Mouse (Mus musculus): ENCODE data around the gene Klhl3. TPM values are rescaled to one million over a fixed set of nuclear protein-coding genes. Genes with fewer than 3 reads are reported as not detected.

The Klhl3 gene
- polyA plus RNA-seq, 1 experiment from 2014 or later: 4.3 TPM

DNA sequence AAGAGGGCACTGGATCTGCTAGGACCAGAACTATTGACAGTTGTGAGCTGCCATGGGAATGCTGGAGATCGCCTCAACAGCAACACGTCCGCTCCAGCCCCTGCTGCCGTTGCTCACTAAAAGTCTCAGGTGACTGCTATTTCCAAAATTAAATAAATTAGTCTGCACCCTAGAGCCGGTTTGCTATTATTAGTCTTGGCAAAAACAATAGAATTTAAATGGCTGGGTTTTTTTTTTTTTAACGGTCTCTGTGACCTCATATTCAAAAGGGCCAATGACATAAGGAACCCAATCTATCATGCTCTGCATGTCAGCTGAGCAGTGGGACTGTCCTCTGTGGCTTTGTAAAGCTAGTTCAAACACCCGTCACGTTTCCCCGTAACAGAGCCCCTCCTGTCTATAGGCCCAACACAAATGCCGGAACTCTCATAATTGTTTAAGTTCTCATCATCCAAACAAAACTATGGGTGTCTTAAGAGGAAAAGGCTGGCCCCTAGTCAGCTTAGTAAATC is 9.4 kb upstream of the Klhl3 start:
- Histone ChIP-seq H3K36me3 (replicated peaks) (peaks cover 8% of the 10 kb centered on the region), H3K4me1 (peaks cover 27% of the 10 kb centered on the region), H3K27me3 (no peaks in the 10 kb centered on the region), H3K9me3 (no peaks in the 10 kb centered on the region), H3K4me3 (replicated peaks) (no peak overlapping the region), H3K9ac (no peak overlapping the region), H3K4me2 (no peak overlapping the region), H3K27ac (no peak overlapping the region)
- WGBS: 70% methylated on average over 10 of the region's 10 CpGs
- no peak for ATAC-seq (ENCODE audit: low FRiP score)

DNA sequence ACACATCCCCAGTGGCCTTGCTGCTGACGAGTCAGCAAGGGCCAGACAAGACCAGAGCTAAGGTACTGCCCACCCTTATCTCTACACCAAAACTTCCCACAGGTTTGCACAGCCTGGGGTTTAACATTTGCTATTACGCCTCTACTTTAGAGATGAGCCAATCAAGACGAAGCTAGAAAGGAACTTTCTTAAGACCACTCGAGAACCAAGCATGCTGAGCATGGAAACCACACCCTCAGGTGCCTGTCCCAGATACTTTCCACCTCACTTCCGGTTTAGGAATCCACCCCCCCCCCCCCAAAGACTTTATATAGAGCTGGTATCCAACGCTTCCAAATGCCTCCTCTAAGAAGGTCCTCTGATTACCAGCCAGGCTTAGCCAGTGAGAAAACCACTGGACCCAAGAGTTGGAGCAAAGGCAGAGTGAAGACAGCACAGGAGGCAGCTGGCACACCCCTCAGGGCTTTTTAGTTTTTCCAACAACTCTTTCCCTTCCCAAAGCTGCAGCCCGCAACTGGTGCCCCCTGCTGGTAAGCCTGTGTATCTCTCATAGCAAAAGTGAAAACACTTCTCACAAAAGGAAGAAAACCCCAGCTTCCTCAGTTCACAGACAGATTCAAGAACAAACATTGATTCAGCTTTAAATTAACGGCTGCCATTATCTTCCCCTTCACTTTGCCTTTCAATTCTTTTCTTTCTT is 4.1 kb upstream of the Klhl3 start:
- Histone ChIP-seq H3K9me3 (no peaks in the 10 kb centered on the region), H3K4me1 (peaks cover 15% of the 10 kb centered on the region), H3K27me3 (no peaks in the 10 kb centered on the region), H3K4me3 (replicated peaks) (no peak overlapping the region), H3K9ac (no peak overlapping the region), H3K36me3 (replicated peaks) (no peaks in the 10 kb centered on the region), H3K27ac (no peak overlapping the region), H3K4me2 (no peak overlapping the region)
- 68% methylated on average over 8 of the region's 8 CpGs for WGBS
- no peak for ATAC-seq (ENCODE audit: low FRiP score)

DNA sequence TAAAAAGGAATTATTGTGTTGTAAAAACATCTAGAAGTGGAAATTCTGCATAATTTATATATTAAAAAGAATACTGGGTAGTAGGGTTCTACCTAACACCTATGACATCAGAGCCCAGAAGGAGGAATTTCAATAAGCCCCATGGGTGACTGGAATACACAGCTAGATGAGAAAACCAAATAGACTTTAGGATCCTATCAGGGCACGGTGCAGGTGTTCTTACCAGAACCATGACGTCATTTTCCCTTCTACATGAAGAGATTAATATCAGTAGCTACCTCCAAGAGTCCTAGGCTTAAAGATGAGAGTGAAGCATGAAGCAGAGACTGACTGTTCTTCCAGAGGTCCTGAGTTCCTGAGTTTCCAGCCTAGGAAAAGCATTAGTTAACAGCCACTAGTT is 3.4 kb upstream of the Klhl3 start:
- no peak overlapping the region for H3K9ac ChIP-seq
- H3K9me3 ChIP-seq: no peaks in the 10 kb centered on the region
- H3K27me3 ChIP-seq: 0 out of 2 replicates have a peak, but pooled peaks cover 2% of the 10 kb centered on the region
- peaks cover 22% of the 10 kb centered on the region for H3K4me1 ChIP-seq
- no peak for ATAC-seq (ENCODE audit: low FRiP score)
- H3K4me2 ChIP-seq: no peak overlapping the region
- H3K36me3 ChIP-seq (replicated peaks): no peaks in the 10 kb centered on the region
- H3K4me3 ChIP-seq (replicated peaks): no peak overlapping the region
- H3K27ac ChIP-seq: no peak overlapping the region
- WGBS: 98% methylated on average over 2 of the region's 2 CpGs

DNA sequence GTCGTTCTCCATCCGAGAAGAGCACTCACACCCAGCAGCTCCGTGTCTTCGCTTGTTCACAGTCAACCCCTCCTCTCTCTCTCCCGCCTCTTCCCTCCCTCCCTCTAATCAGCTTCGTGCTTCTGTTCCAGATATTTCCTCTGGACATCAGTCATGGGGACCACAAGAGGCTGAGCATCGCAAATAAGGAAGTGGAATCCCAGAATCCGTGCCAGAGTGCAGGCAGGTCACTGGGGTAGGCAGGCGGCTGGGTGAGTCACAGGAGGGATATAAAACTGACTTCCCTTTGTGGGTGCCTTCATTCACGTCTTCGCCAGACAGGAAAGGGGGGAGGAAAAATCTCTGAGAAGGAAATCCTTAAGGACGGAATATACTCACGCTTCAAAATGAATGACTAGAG is 1.8 kb upstream of the Klhl3 start:
- Histone ChIP-seq H3K4me2 (no peak overlapping the region), H3K9ac (no peak overlapping the region), H3K9me3 (no peaks in the 10 kb centered on the region), H3K27me3 (0 out of 2 replicates have a peak, but pooled peaks cover 8% of the 10 kb centered on the region), H3K4me1 (peaks cover 23% of the 10 kb centered on the region), H3K36me3 (replicated peaks) (no peaks in the 10 kb centered on the region), H3K4me3 (replicated peaks) (no peak overlapping the region), H3K27ac (no peak overlapping the region)
- no peak for ATAC-seq (ENCODE audit: low FRiP score)
- 70% methylated on average over 13 of the region's 13 CpGs for whole genome bisulfite sequencing

DNA sequence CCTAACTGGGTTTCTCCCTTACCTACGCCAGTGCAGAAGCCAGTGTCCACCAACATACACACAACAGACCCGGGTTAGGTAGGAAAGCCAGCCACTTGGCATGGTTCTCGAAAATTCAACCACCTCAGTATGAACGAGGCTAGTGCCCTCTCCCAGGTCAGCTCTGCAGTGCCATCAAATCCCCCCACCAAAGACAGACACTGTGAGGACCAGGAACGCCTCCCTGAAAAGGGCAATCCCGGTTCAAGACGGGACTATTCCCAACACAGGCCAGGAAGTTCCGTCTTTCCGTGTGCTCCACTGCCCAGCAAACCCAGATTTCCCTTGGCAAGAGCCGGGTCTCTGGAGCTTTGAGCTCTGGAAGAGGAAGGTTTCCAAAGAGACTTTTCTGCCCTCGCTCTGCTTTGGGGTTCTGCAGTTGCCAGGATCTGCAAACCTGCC is 771 bp downstream of the Klhl3 start:
- 0 out of 2 replicates have a peak, but pooled peaks have one; percentile 7 for ATAC-seq (ENCODE audit: low FRiP score)
- Histone ChIP-seq H3K27ac (peak overlapping the region; percentile 84; the same call in 1 of the 2 replicates), H3K4me3 (replicated peaks) (peak overlapping the region; percentile 53), H3K4me2 (peak overlapping the region; percentile 85), H3K36me3 (replicated peaks) (no peaks in the 10 kb centered on the region), H3K9ac (peak overlapping the region; percentile 67), H3K9me3 (no peaks in the 10 kb centered on the region), H3K27me3 (0 out of 2 replicates have a peak, but pooled peaks cover 8% of the 10 kb centered on the region), H3K4me1 (peaks cover 23% of the 10 kb centered on the region)
- 14% methylated on average over 11 of the region's 11 CpGs for WGBS

DNA sequence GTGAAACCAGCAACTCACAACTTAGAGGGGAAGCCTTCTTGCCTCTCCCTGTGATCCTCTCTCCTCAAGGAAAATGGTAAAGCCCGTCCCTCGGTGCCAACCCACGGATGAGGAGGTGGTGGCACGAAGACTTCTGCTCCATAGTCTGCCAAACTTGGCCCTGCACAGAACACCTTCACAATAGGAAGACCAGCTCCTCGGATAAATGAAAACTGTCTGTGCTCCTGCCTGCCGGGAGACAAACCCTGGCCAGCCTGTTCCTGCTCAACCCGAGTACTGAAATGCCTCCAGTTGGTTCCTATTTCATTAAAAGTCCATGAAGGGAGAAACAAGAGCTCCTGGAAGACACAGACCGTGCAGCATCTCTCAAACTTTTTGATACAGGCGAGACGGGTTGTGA is 1.2 kb downstream of the Klhl3 start:
- Histone ChIP-seq H3K27me3 (0 out of 2 replicates have a peak, but pooled peaks cover 8% of the 10 kb centered on the region), H3K9me3 (no peaks in the 10 kb centered on the region), H3K9ac (peak overlapping the region; percentile 67; the same call in 1 of the 2 replicates), H3K4me1 (peaks cover 23% of the 10 kb centered on the region), H3K4me2 (peak overlapping the region; percentile 85), H3K4me3 (replicated peaks) (peak overlapping the region; percentile 53), H3K27ac (no peak overlapping the region), H3K36me3 (replicated peaks) (no peaks in the 10 kb centered on the region)
- WGBS: 72% methylated on average over 10 of the region's 10 CpGs
- no peak for ATAC-seq (ENCODE audit: low FRiP score)

DNA sequence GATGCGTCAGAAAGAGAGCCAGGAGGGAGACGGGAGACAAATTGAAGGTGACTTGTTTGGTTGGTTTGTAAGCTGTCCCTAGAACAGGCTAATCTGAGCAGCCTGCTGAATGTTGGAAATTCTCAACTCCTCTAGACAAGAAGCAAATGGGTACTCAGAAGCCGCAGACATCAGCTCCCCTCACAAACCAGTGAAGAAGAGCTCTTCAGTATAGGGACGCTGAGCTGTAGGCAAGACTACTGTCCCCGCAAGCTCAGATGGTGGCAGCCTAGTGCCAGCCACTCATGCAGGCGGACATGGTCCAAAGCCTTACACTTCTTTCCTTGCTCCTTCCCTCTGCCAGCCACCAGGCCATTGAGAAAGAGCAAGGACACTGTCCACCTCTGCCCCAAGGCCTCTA is 2.1 kb downstream of the Klhl3 start:
- no peak overlapping the region for H3K4me3 ChIP-seq (replicated peaks)
- no peak overlapping the region for H3K27ac ChIP-seq
- 95% methylated on average over 6 of the region's 6 CpGs for WGBS
- ATAC-seq (ENCODE audit: low FRiP score): no peak
- H3K4me2 ChIP-seq: no peak overlapping the region
- H3K4me1 ChIP-seq: peaks cover 23% of the 10 kb centered on the region
- no peaks in the 10 kb centered on the region for H3K9me3 ChIP-seq
- H3K9ac ChIP-seq: no peak overlapping the region
- H3K27me3 ChIP-seq: 0 out of 2 replicates have a peak, but pooled peaks cover 8% of the 10 kb centered on the region
- H3K36me3 ChIP-seq (replicated peaks): no peaks in the 10 kb centered on the region

DNA sequence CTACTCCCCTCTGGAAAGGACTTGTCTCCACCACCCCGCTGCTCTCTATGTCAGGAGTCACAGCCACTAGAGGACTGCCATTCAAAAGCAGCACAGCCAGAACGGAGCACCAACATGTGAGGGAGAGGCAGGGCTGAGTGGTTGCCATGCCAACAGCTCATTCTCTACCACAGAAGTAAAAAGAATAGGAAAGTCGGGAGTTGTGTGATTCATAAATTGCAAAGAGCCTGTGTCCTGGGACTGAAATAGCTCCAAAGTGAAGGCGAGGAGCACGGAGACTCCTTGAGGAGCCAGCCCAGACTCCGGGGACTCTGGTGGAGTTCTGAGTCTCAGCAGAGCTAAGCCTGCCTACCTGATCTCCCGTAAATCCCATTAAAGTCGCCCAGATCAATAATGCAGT is 22.7 kb downstream of the Klhl3 start:
- Histone ChIP-seq H3K27ac (peak overlapping the region; percentile 21; the same call in 1 of the 2 replicates), H3K9me3 (no peaks in the 10 kb centered on the region), H3K4me1 (peaks cover 16% of the 10 kb centered on the region), H3K36me3 (replicated peaks) (no peaks in the 10 kb centered on the region), H3K4me2 (peak overlapping the region; percentile 23), H3K27me3 (no peaks in the 10 kb centered on the region), H3K9ac (no peak overlapping the region), H3K4me3 (replicated peaks) (no peak overlapping the region)
- 8% methylated on average over 8 of the region's 8 CpGs for WGBS
- ATAC-seq (ENCODE audit: low FRiP score): peak; percentile 76

DNA sequence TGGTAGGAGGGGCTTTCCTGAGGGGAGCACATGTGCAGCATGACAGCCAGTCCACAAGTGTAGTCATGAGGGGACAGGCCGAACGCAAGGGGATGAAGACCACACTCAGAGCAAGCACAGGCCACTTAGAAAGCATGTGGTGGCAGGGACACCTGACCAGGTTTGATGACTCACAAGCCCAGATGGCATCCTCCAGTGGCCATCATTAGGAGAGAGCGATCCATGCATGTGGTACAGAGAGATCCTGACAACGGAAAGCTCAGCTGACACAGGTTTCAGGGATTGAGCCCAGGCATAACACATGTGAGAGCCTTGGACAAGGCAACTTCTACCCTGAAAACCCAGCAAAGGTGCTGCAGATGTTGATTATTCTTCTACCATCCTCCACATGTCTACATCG is 29.0 kb downstream of the Klhl3 start:
- Histone ChIP-seq H3K4me1 (no peaks in the 10 kb centered on the region), H3K9ac (no peak overlapping the region), H3K27ac (no peak overlapping the region), H3K27me3 (no peaks in the 10 kb centered on the region), H3K4me3 (replicated peaks) (no peak overlapping the region), H3K9me3 (no peaks in the 10 kb centered on the region), H3K4me2 (no peak overlapping the region), H3K36me3 (replicated peaks) (no peaks in the 10 kb centered on the region)
- WGBS: 94% methylated on average over 5 of the region's 5 CpGs
- no peak for ATAC-seq (ENCODE audit: low FRiP score)

DNA sequence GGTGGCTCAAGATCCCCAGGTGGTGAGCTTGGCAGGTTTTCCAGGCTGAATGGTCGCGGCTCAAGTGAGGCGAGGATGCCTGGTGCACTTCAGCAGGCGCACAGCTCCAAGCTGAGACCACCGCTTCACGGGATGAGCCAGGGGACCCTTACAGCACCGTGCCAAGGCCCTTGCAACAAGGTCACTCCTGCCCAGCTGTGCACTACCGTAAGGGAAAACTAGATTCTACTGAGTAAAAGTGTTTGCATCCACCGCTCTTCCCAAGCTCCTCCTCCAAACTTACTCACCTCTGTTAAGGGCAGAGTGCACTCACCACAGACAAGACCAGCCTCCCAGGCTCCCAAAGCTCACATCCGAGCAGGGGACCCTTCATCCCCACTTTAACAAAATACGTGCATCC is 29.9 kb downstream of the Klhl3 start:
- Histone ChIP-seq H3K4me3 (replicated peaks) (no peak overlapping the region), H3K27ac (no peak overlapping the region), H3K9ac (no peak overlapping the region), H3K4me2 (no peak overlapping the region), H3K4me1 (no peaks in the 10 kb centered on the region), H3K9me3 (no peaks in the 10 kb centered on the region), H3K27me3 (no peaks in the 10 kb centered on the region), H3K36me3 (replicated peaks) (no peaks in the 10 kb centered on the region)
- WGBS: 81% methylated on average over 11 of the region's 11 CpGs
- no peak for ATAC-seq (ENCODE audit: low FRiP score)

DNA sequence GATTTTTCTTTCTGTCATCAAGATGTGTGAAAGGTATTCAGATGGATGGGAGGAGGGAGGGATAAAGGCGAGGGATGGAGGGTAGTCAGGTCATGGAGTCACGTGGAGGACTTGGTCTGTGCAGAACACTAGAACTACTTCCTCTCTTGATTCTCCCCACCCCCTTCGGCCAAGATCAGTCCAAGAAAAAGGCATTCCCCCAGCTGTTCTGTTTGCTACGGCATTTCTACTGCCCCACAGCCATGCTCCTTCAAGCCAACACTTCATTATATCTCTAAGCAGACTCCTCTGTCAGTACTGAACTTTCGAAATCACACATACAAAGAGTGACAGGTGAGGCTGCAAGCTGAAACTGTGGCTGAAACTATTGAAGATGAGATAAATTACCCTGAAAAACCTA is 30.3 kb downstream of the Klhl3 start:
- H3K9ac ChIP-seq: no peak overlapping the region
- no peak for ATAC-seq (ENCODE audit: low FRiP score)
- 73% methylated on average over 5 of the region's 5 CpGs for WGBS

DNA sequence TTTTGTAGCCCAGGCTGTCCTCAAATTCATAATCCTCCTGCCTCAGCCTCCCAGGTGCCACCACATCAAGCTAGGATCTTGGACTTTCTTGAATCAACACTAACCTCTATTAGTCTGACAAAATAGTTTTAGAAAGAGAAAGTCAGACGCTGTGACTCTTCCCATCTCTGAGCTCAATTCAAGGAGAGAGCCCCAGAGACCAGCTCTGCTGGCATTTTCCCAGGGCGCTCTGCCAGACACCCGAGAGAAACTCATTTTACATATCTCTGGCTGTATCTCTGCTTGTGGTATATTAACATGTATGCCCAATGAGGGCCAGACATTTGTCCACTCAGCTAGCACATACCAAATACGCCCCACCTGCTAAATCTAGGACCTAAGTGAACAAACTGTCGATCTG is 35.0 kb downstream of the Klhl3 start:
- H3K9me3 ChIP-seq: no peaks in the 10 kb centered on the region
- H3K36me3 ChIP-seq (replicated peaks): no peaks in the 10 kb centered on the region
- no peak overlapping the region for H3K9ac ChIP-seq
- no peak overlapping the region for H3K4me2 ChIP-seq
- ATAC-seq (ENCODE audit: low FRiP score): no peak
- no peaks in the 10 kb centered on the region for H3K4me1 ChIP-seq
- H3K27ac ChIP-seq: no peak overlapping the region
- no peaks in the 10 kb centered on the region for H3K27me3 ChIP-seq
- no peak overlapping the region for H3K4me3 ChIP-seq (replicated peaks)
- WGBS: 84% methylated on average over 5 of the region's 5 CpGs

More for the DNA sequence above, 30.3 kb downstream of the Klhl3 start:
- Histone ChIP-seq H3K36me3 (replicated peaks) (no peaks in the 10 kb centered on the region), H3K4me2 (no peak overlapping the region), H3K27me3 (no peaks in the 10 kb centered on the region), H3K4me1 (no peaks in the 10 kb centered on the region), H3K27ac (no peak overlapping the region), H3K4me3 (replicated peaks) (no peak overlapping the region), H3K9me3 (no peaks in the 10 kb centered on the region)

DNA sequence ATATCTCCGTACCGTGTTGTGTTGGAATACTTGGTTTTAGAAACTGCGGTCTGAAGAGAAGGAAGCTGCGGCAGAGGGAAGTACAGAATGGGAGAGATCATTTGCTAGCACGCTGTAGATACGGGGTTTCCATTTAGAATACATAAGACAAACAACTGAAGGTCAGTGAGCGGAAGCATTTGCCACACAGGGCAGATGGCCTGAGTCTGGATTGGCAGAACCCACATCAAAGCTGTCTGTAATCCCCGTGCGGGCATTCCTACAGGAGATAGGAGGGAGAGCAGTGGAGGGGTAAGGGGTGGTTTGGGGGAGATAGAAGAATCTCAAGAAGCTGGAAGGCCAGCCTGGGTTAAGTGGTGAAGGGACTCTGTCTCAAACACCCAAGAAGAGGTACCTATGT is 38.5 kb downstream of the Klhl3 start:
- Histone ChIP-seq H3K4me3 (replicated peaks) (no peak overlapping the region), H3K4me2 (no peak overlapping the region), H3K9ac (no peak overlapping the region), H3K9me3 (no peaks in the 10 kb centered on the region), H3K27ac (no peak overlapping the region), H3K4me1 (no peaks in the 10 kb centered on the region), H3K36me3 (replicated peaks) (no peaks in the 10 kb centered on the region), H3K27me3 (no peaks in the 10 kb centered on the region)
- ATAC-seq (ENCODE audit: low FRiP score): no peak
- WGBS: 87% methylated on average over 9 of the region's 9 CpGs
